Mouse (Mus musculus) heart, postnatal 4 days (tissue): ENCODE data around the gene Ppp6r2. TPM values are rescaled to one million over a fixed set of nuclear protein-coding genes. Genes with fewer than 3 reads are reported as not detected.

Experiments used
- DNase-seq: peaks from one replicate; pipeline ENCODE4 v3.0.0; 2021
- total RNA-seq, 2 experiments: library from RNA; stranded (reverse); gene quantifications; 2 replicates each; pipeline ENCODE4 v1.2.3; 2021

The Ppp6r2 gene
- total RNA-seq, 2 experiments from 2014 or later = 51.4 to 54.7 TPM

- DNase-seq = peak; percentile 76
Measured at GRCm38 (mm10) chr15:89182328-89182741, 29.0 kb upstream of the Ppp6r2 start.

- DNase-seq = no peak
Measured at GRCm38 (mm10) chr15:89182842-89183241, 28.5 kb upstream of the Ppp6r2 start.

- DNase-seq = no peak
Measured at GRCm38 (mm10) chr15:89184141-89184936, 27.0 kb upstream of the Ppp6r2 start.

- DNase-seq = no peak
Measured at GRCm38 (mm10) chr15:89184937-89185227, 26.5 kb upstream of the Ppp6r2 start.

- DNase-seq = no peak
Measured at GRCm38 (mm10) chr15:89195261-89195681, 16.1 kb upstream of the Ppp6r2 start.

- peak; percentile 94 for DNase-seq
Measured at GRCm38 (mm10) chr15:89195690-89196312, 15.6 kb upstream of the Ppp6r2 start.

GRCm38 (mm10) chr15:89196313-89196706 is 15.0 kb upstream of the Ppp6r2 start, which contains the start of gene Dennd6b:
TSS of gene Dennd6b (minus strand) at chr15:89196496.
- peak; percentile 98 for DNase-seq

- DNase-seq = no peak
Measured at GRCm38 (mm10) chr15:89197056-89197455, 14.3 kb upstream of the Ppp6r2 start.

- DNase-seq = no peak
Measured at GRCm38 (mm10) chr15:89207457-89207856, 3.9 kb upstream of the Ppp6r2 start.

GRCm38 (mm10) chr15:89209886-89210761 is 1.2 kb upstream of the Ppp6r2 start:
- DNase-seq = peak; percentile 95

GRCm38 (mm10) chr15:89211716-89212461 is 536 bp downstream of the Ppp6r2 start:
- no peak for DNase-seq

GRCm38 (mm10) chr15:89212495-89212894 is 1.1 kb downstream of the Ppp6r2 start:
- no peak for DNase-seq

GRCm38 (mm10) chr15:89213517-89213916 is 2.2 kb downstream of the Ppp6r2 start:
- DNase-seq = no peak

GRCm38 (mm10) chr15:89214953-89215352 is 3.6 kb downstream of the Ppp6r2 start:
- DNase-seq = no peak

GRCm38 (mm10) chr15:89215611-89216233 is 4.4 kb downstream of the Ppp6r2 start:
- peak; percentile 47 for DNase-seq

- peak; percentile 47 for DNase-seq
Measured at GRCm38 (mm10) chr15:89233586-89233985, 22.2 kb downstream of the Ppp6r2 start.

GRCm38 (mm10) chr15:89234052-89234451 is 22.7 kb downstream of the Ppp6r2 start:
- no peak for DNase-seq

- no peak for DNase-seq
Measured at GRCm38 (mm10) chr15:89239751-89240392, 28.5 kb downstream of the Ppp6r2 start.

- no peak for DNase-seq
Measured at GRCm38 (mm10) chr15:89241025-89241424, 29.7 kb downstream of the Ppp6r2 start.

- DNase-seq = no peak
Measured at GRCm38 (mm10) chr15:89249063-89249462, 37.7 kb downstream of the Ppp6r2 start.

- DNase-seq = no peak
Measured at GRCm38 (mm10) chr15:89255330-89255729, 44.0 kb downstream of the Ppp6r2 start.
